Mouse (Mus musculus): ENCODE data around the gene Agpat3. TPM values are rescaled to one million over a fixed set of nuclear protein-coding genes. Genes with fewer than 3 reads are reported as not detected.
A peak's percentile ranks its signal among the peaks of the same experiment; 100 is the strongest.
"Not testable (repeated sequence)": the region's sequence is repeated elsewhere in the genome, so short reads cannot be mapped to it uniquely, and the experiment has no call there.

Gene Agpat3
- polyA plus RNA-seq, 1 experiment from 2014 or later = 98.9 TPM

GRCm38 (mm10) chr10:78363366-78363765 is 11.1 kb upstream of the Agpat3 start:
- in situ Hi-C loops (cut with MboI; ENCODE audit: low pct_unique_long_range_greater_than_20kb) = no loop called here
- ATAC-seq (no peak), DNase-seq (ENCODE audit: low read depth, low spot score) (no peak)
- ChIA-PET POLR2A (interaction anchor here (0.7 kb wide), 1 partner anchor 50 kb away, joined by 3 read pairs; the partner anchor contains the start of gene Rrp1), CTCF (interaction anchor here (0.6 to 1.3 kb wide), 2 partner anchors 12 to 83 kb away, joined by 3 to 4 read pairs; no protein-coding TSS in a partner anchor)
- no peak for TF ChIP-seq CTCF (IDR thresholded peaks at IDR 0.05)
- H3K27me3 ChIP-seq = no peaks in the 10 kb centered on the region

DNA sequence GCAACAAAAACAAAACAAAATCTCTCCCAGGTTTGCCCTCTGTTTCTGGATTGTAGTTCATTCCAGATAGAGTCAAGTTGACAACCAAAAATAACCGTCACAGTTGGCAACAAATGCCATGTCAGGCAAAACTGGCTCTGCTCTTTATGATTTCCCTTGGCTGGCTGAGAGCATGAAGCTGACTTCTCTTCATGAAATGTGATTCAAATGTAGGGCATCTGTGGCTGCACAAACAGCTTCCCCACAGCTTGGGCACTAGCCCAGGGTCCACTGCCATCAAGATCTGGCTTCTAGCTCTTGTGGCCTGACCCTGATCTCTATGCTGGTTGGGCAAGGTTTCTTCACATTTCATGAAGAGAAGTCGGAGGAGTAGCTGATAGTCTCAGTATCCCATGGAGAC is 9.7 kb upstream of the Agpat3 start:
- ChIA-PET CTCF (interaction anchor here (1.5 kb wide), 1 partner anchor 30 kb away, joined by 4 read pairs; no protein-coding TSS in a partner anchor), POLR2A (no interaction called here)
- no peak for TF ChIP-seq CTCF (IDR thresholded peaks at IDR 0.05)
- ATAC-seq (no peak), DNase-seq (ENCODE audit: low read depth, low spot score) (no peak)
- H3K27me3 ChIP-seq = no peaks in the 10 kb centered on the region
- in situ Hi-C loops (cut with MboI; ENCODE audit: low pct_unique_long_range_greater_than_20kb) = no loop called here

DNA sequence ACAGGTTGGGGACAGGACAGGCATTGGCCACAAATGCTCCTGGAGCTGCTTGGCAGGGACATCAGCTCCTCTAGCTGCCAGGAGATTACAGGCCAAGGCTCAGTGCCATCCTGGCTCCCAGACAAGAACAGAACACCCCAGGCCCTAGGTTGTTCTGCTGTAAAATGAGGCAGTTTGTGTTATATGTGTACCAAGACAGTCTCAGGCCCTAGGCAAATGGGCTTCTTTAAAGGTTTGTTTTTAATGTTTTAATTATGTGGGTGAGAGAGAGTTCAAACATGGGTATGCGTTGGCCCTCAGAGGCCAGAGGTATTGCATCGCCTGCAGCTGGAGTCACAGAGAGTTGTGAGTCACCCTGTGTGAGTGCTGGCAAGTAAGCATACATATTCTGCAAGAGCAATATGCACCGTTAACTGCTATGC is 8.0 kb upstream of the Agpat3 start:
- no peak for DNase-seq (ENCODE audit: low read depth, low spot score)
- H3K27me3 ChIP-seq = no peaks in the 10 kb centered on the region
- in situ Hi-C loops (cut with MboI; ENCODE audit: low pct_unique_long_range_greater_than_20kb) = no loop called here
- POLR2A ChIA-PET = no interaction called here
- CTCF ChIA-PET = interaction anchor here (1.0 to 1.2 kb wide), 2 partner anchors 31 to 81 kb away, joined by 3 to 4 read pairs; no protein-coding TSS in a partner anchor
- no peak for TF ChIP-seq CTCF (IDR thresholded peaks at IDR 0.05)
- peak; percentile 62 for ATAC-seq

GRCm38 (mm10) chr10:78358999-78359398 is 6.7 kb upstream of the Agpat3 start:
- DNase-seq (ENCODE audit: low read depth, low spot score); POLR2A ChIA-PET; H3K27me3 ChIP-seq; ATAC-seq; in situ Hi-C loops (cut with MboI; ENCODE audit: low pct_unique_long_range_greater_than_20kb): not testable (repeated sequence)
- CTCF ChIA-PET = interaction anchor here (0.5 to 1.1 kb wide), 3 partner anchors 34 to 124 kb away, joined by 3 read pairs; no protein-coding TSS in a partner anchor
- TF ChIP-seq CTCF (IDR thresholded peaks at IDR 0.05) = peak; percentile 49

GRCm38 (mm10) chr10:78358266-78358665 is 6.0 kb upstream of the Agpat3 start:
- H3K27me3 ChIP-seq = no peaks in the 10 kb centered on the region
- DNase-seq (ENCODE audit: low read depth, low spot score) = no peak
- ChIA-PET CTCF (interaction anchor here (0.9 to 1.1 kb wide), 3 partner anchors 33 to 79 kb away, joined by 3 read pairs; no protein-coding TSS in a partner anchor), POLR2A (no interaction called here)
- TF ChIP-seq CTCF (IDR thresholded peaks at IDR 0.05) = no peak
- in situ Hi-C loops (cut with MboI; ENCODE audit: low pct_unique_long_range_greater_than_20kb) = no loop called here
- ATAC-seq = no peak

- ChIA-PET POLR2A (interaction anchor here (0.7 kb wide), 1 partner anchor 19 kb away, joined by 3 read pairs; no protein-coding TSS in a partner anchor), CTCF (interaction anchor here (1.0 to 1.1 kb wide), 2 partner anchors 34 to 79 kb away, joined by 3 read pairs; no protein-coding TSS in a partner anchor)
- no peak for TF ChIP-seq CTCF (IDR thresholded peaks at IDR 0.05)
- no peak for DNase-seq (ENCODE audit: low read depth, low spot score)
- ATAC-seq = no peak
- H3K27me3 ChIP-seq = no peaks in the 10 kb centered on the region
- in situ Hi-C loops (cut with MboI; ENCODE audit: low pct_unique_long_range_greater_than_20kb) = no loop called here
These were observed 5.5 kb upstream of the Agpat3 start for GRCm38 (mm10) chr10:78357742-78358141.

- ChIA-PET POLR2A (interaction anchor here (0.7 to 1.3 kb wide), 2 partner anchors 23 to 36 kb away, joined by 3 to 11 read pairs; no protein-coding TSS in a partner anchor), CTCF (interaction anchor here (0.7 to 1.7 kb wide), 9 partner anchors 10 to 59 kb away, joined by 3 to 8 read pairs (median 3); no protein-coding TSS in a partner anchor)
- ATAC-seq (peak; percentile 89), DNase-seq (ENCODE audit: low read depth, low spot score) (peak; percentile 97)
- in situ Hi-C loops (cut with MboI; ENCODE audit: low pct_unique_long_range_greater_than_20kb) = no loop called here
- H3K27me3 ChIP-seq = no peaks in the 10 kb centered on the region
- no peak for TF ChIP-seq CTCF (IDR thresholded peaks at IDR 0.05)
These were observed 3.8 kb upstream of the Agpat3 start for GRCm38 (mm10) chr10:78355931-78356593.

- no peaks in the 10 kb centered on the region for H3K27me3 ChIP-seq
- ATAC-seq (no peak), DNase-seq (ENCODE audit: low read depth, low spot score) (no peak)
- no peak for TF ChIP-seq CTCF (IDR thresholded peaks at IDR 0.05)
- in situ Hi-C loops (cut with MboI; ENCODE audit: low pct_unique_long_range_greater_than_20kb) = no loop called here
- ChIA-PET CTCF (no interaction called here), POLR2A (no interaction called here)
These were observed 907 bp upstream of the Agpat3 start for GRCm38 (mm10) chr10:78353196-78353595.

GRCm38 (mm10) chr10:78352666-78353030 is 359 bp upstream of the Agpat3 start:
- no peak for ATAC-seq

DNA sequence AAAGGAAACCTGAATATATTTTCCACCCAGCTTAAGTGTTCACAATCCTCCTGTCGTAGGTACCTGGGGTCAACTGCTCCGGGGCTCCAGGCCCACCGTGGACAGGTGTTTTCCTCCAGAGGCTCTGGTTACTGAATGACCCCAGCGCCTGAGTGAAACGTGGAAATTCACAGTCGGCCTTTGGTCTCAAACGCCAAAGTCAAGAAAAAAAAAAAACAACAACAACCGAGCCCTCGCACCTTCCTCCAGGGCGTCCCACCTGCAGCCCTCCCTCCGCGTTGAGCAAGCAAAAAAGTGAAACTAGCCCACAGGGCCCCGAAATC is 764 bp downstream of the Agpat3 start:
- ChIA-PET CTCF (interaction anchor here (1.8 to 2.0 kb wide), 2 partner anchors 40 to 72 kb away, joined by 5 to 9 read pairs; no protein-coding TSS in a partner anchor), POLR2A (interaction anchor here (0.7 kb wide), 2 partner anchors 30 to 1187 kb away, joined by 3 read pairs; no protein-coding TSS in a partner anchor)
- DNase-seq (ENCODE audit: low read depth, low spot score) (no peak), ATAC-seq (no peak)
- no peak for TF ChIP-seq CTCF (IDR thresholded peaks at IDR 0.05)
- in situ Hi-C loops (cut with MboI; ENCODE audit: low pct_unique_long_range_greater_than_20kb) = no loop called here
- H3K27me3 ChIP-seq = no peaks in the 10 kb centered on the region

More at GRCm38 (mm10) chr10:78352666-78353030, 359 bp upstream of the Agpat3 start:
- TF ChIP-seq CTCF (IDR thresholded peaks at IDR 0.05) = no peak
- no peaks in the 10 kb centered on the region for H3K27me3 ChIP-seq
- no peak for DNase-seq (ENCODE audit: low read depth, low spot score)
- POLR2A ChIA-PET = no interaction called here
- CTCF ChIA-PET = no interaction called here
- in situ Hi-C loops (cut with MboI; ENCODE audit: low pct_unique_long_range_greater_than_20kb) = no loop called here

All from Patski (cell line).